Mouse (Mus musculus): ENCODE measurements around the gene Tspan13. TPM values are rescaled to one million over a fixed set of nuclear protein-coding genes. Genes with fewer than 3 reads are reported as not detected.

The Tspan13 gene
- polyA plus RNA-seq (2017; shearing (Covaris generic)): 100 to 1,000 TPM; 175 to 254 TPM

- peak; percentile 83 for ATAC-seq
Observed at GRCm38 (mm10) chr12:36042348-36042778, at the start of gene Tspan13. Tspan13 (minus strand) TSS chr12:36042500.

DNA sequence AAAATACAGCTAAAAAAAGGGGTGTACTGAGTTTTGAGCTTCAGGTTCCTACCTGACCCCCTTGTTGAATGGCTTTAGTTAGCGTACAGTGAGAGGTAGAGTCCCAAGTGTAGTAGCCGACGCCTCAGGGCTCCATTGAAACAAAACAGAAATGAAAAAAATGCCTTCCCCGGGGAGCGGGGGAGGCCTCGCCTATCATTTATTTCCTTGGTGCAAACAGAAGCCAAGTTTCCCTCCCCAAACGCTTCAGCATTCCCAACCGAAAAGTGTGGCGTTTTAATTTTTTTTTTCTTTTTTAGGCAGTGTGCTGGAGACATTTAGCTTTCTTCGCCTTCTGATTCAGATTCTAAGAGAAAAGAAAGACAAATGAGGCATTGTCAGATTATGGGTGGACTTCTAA is 49.7 kb upstream of the Tspan13 start:
- ATAC-seq: no peak

- no peak for ATAC-seq
Observed at GRCm38 (mm10) chr12:36089221-36089620, 46.9 kb upstream of the Tspan13 start.

GRCm38 (mm10) chr12:36088804-36089203 is 46.5 kb upstream of the Tspan13 start:
- ATAC-seq: no peak

DNA sequence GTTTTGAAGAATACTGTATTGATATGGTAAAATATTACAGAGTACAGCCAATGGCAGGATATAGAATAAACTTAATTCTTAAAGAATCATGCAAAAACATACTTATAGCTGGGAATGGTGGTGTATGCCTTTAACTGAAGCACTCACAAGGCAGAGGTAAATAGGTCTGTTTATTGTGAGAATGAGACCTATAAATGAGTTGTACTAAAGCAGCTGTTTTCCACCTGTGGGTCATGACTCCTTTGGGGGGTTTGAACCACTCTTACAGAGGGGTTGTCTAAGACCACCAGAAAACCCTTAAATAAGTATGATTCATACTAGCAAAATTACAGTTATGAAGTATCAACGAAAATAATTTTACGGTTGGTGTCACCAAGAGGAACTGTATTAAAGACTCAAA is 43.1 kb upstream of the Tspan13 start:
- ATAC-seq: no peak

DNA sequence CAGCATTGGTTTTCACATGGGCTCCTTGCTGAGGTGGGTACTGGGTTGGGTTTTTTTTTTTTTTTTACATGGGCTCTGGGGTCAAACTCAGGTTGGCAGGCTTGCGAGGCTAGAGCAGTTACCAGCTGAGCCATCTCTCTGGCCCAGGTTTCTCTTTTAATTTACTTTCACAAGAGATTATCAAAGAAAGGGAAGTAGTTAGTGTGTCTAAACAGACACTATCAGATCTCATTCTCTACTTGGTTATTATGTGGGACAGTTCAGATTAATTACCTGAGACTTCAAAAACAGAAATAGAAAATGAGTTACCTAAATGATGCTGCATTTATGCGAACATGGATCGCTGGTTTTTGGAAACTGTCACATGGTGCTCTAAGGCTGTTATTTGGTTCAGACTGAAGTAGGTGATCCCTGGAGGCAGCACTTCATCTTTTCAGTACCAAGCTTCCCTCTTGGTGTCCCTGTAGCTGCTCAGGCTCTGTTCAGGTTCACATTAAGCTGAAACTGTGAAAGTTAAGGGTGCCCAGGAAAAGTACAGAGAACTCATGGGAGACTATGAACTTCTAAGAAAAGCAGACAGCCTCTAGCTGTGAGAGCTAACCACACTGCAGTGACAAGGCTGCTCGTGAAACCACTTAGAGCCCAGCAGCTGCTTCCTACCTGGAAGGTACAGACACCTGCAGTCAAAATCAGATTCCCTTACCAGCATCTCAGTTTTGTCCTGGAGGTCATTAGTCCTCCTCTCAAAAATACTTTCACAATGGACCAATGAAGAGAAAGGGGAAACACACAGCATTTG is 36.0 kb upstream of the Tspan13 start:
- ATAC-seq: peak; percentile 54

- peak; percentile 72 for ATAC-seq
Observed at GRCm38 (mm10) chr12:36072860-36073259, 30.6 kb upstream of the Tspan13 start.

GRCm38 (mm10) chr12:36070231-36070630 is 27.9 kb upstream of the Tspan13 start:
- no peak for ATAC-seq

DNA sequence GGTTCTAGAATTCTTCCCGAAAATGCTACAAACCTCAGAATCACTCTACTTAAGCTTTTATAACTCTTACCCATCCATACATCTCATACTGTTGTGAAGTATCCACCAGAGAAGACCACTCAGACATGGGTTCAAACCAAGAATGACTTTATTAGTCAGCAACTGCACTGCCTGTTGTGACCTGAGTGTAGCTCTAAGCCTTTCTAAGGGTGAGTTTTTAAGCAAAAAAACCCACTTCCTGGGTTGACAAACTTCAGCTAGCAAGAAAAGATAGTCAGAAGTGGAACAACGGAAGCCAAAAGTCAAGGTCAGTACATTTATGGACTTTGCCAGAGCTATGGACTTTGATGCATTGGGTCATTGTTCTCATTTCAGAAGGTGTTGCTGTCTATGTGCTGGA is 25.2 kb upstream of the Tspan13 start:
- peak; percentile 78 for ATAC-seq

- ATAC-seq: no peak
Observed at GRCm38 (mm10) chr12:36065911-36066310, 23.6 kb upstream of the Tspan13 start.

GRCm38 (mm10) chr12:36057699-36058098 is 15.4 kb upstream of the Tspan13 start:
- peak; percentile 89 for ATAC-seq

DNA sequence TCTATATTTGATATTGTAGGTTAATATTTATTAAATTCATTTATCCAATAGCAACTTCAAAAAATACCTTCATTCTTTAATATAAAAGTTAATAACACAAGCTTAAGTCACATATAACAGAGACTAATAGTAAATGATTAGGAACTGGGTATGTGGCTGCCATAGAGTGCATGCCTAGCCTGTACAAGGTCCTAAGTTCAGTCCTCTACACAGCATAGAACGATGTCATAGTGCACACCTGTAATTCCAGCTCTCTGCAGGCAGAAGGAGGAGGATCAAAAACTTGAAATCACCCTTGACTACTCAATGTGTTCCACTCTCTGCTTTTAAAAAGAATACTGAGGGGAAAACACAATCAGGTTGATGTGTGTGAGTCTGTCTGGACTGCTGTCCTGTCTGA is 8.0 kb upstream of the Tspan13 start:
- no peak for ATAC-seq

DNA sequence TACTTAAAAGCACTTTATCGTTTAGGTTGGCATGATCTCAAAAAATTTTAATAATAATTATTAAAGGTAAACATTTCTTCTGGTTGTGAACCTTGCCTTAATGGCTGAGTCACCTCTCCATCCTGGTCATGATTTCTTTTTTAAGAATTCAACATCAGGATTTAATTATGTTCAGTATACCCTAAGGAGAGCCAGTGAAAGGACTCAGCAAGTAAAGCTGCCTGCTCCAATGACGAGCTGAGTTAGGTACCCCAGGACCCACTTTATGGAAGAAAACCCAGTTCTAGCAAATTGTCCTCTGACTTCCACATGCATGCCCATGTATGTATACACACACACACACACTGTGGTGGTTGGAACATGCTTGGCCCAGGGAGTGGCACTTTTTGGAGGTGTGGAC is 5.3 kb upstream of the Tspan13 start:
- ATAC-seq: no peak

- no peak for ATAC-seq
Observed at GRCm38 (mm10) chr12:36046196-36046595, 3.9 kb upstream of the Tspan13 start.

DNA sequence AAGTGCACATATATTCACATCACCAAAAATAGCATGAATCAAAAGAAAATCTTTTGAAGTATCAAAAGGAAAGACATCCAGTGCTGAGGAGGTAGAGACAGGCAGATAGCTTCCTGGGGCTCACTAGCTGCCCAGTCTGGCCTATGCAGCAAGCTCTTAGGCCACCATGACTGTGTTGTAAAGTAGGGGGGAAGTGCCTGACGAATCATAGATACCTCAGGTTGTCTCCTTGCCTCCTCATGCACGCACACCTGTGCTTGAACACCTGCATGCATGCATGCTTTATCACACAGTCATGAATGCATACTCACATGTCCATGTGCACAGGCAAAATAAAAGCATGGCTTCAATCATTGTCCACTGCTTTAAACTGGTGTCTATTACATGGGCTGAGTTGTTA is 2.4 kb upstream of the Tspan13 start:
- ATAC-seq: no peak

DNA sequence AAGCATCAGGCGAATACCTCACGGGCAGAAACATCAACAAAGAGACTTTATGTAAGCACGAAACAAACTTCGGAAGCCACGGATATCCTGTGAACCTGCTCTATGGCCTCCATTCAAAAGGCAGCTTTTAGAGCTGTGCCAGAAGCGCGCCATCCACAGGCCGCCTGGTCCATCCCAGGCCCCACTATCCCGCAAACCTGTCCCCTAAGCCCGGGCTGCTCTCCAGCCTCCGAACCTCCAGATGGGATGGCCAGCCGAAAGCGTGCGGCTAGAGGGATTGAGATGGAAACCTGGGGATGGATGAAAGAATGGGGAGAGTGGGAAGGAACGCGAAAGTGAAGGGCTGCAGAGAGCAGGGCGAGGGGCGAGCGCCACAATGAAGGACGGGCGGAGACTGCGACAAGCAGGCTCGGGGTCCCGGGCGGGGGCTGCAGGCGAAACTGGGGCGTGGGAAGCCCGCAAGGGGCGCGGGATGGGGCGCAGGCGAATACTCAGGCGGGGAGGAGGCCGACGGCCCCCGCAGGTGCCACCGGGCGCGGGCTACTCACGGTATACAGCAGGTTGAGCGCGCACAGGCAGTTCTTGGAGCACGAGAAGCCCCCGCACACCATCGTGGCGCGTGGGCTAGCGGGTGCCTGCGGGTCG is 475 bp downstream of the Tspan13 start:
- peak; percentile 16 for ATAC-seq

DNA sequence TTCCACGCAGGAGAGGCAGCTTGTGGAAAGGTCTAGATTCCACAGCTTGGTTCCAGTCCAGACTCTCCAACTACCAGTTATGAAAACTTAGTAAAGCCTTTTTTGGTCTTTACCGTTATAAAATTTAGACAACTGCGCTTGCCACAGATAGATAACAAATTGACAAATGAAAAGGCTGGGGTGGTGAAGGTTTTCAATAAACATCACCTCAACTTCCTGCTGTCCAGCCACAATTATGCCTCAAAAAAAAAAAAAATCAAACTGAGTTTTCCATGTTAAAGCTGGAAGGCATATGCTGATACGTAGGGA is 1.1 kb downstream of the Tspan13 start:
- no peak for ATAC-seq

GRCm38 (mm10) chr12:36040571-36041280 is 1.6 kb downstream of the Tspan13 start:
- no peak for ATAC-seq

DNA sequence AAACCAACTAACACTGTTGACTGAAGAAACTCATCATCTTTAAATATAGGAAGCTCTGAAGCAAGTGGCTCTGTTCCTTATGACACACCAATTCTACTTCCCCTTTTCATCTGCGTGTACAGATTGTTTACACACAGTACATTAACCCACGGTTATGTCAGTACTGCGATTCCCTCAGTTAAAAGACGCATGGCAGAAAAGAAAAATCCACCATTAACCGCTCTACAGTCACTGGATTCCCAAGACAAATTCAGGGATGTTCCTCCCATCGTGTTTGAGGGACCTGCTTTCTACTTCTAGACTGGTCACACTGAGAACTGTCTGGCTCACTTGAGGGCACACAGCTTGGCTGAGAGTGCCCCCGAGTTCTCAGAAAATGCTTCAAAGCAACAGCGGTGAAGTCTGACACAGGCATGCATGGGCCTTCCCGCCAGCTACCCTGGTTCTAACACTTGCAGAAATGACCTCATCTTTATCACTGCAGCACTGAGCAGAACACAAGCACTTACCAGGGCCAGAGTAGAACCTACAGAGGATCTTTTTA is 2.7 kb downstream of the Tspan13 start:
- ATAC-seq: peak; percentile 10

- peak; percentile 42 for ATAC-seq
Observed at GRCm38 (mm10) chr12:36036776-36037175, 5.5 kb downstream of the Tspan13 start.

DNA sequence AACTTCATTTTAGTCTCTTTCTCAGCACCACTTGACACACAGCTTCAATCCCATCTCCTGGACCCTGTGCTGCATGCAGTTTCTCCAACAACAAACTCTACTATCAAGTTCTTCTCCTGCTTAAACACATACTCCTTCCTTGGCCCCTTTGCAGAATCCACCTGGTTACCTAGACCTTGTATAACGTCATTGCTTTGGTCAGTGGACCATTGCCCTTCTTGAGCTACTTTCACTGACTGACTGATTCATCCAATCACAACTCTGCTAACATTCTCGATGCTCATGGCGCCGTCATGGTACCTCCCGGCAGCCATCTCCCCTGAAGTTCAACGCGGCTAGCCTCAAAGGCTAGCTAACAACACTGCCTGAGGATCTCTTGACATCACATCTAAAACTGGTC is 6.2 kb downstream of the Tspan13 start:
- ATAC-seq: no peak

- ATAC-seq: no peak
Observed at GRCm38 (mm10) chr12:36035501-36035900, 6.8 kb downstream of the Tspan13 start.

- ATAC-seq: no peak
Observed at GRCm38 (mm10) chr12:36032419-36032818, 9.9 kb downstream of the Tspan13 start.
